Mouse (Mus musculus) liver, embryonic 15.5 days (tissue): ENCODE measurements at regions not wholly inside any gene's neighbourhood (a gene's known extent, or its start where the extent isn't known, plus 50 kb on each side); places are given as distances from the start of the nearest gene placed in this dataset.

ENCODE experiments used
- ATAC-seq: fragments of 200-750 bp; cut with Nextera tagmentation; 2 replicates; pipeline ENCODE4 v1.8.0; 2017; ENCODE audit warnings: moderate number of reproducible peaks, mild to moderate bottlenecking, moderate library complexity; ENCODE audit not compliant: insufficient read depth
- H3K27ac ChIP-seq: fragments of 300-500 bp; sonication (generic); replicated peaks from 2 replicates; pipeline ENCODE4 v1.5.1; 2015; ENCODE audit warnings: mild to moderate bottlenecking, inconsistent platforms
- H3K27me3 ChIP-seq: fragments of 300-500 bp; sonication (generic); 2 replicates; pipeline ENCODE4 v1.6.1; 2015; ENCODE audit warnings: mild to moderate bottlenecking, inconsistent platforms
- H3K36me3 ChIP-seq: fragments of 300-500 bp; sonication (generic); replicated peaks from 2 replicates; pipeline ENCODE4 v1.6.1; 2015; ENCODE audit warnings: moderate library complexity, mild to moderate bottlenecking, inconsistent platforms
- H3K4me1 ChIP-seq: fragments of 300-500 bp; sonication (generic); replicated peaks from 2 replicates; pipeline ENCODE4 v1.6.1; 2015; ENCODE audit warnings: inconsistent platforms
- H3K4me2 ChIP-seq: fragments of 300-500 bp; sonication (generic); 2 replicates; pipeline ENCODE4 v1.6.1; 2015; ENCODE audit warnings: moderate library complexity, mild to moderate bottlenecking, inconsistent platforms
- H3K4me3 ChIP-seq: fragments of 300-500 bp; sonication (generic); replicated peaks from 2 replicates; pipeline ENCODE4 v1.5.1; 2015; ENCODE audit warnings: mild to moderate bottlenecking, inconsistent platforms
- H3K9ac ChIP-seq: fragments of 300-500 bp; sonication (generic); 2 replicates; pipeline ENCODE4 v1.6.1; 2015; ENCODE audit warnings: moderate library complexity, mild to moderate bottlenecking, inconsistent platforms
- H3K9me3 ChIP-seq: fragments of 300-500 bp; sonication (generic); replicated peaks from 2 replicates; pipeline ENCODE4 v1.6.1; 2016; ENCODE audit warnings: inconsistent platforms
- WGBS: fragments of 180-500 bp; shearing (Covaris S2); methylation state at CpG from one replicate; pipeline ENCODE4 v1.1.7; 2015; ENCODE audit warnings: mixed read lengths; ENCODE audit not compliant: insufficient replicate concordance; 5-methylcytosine and 5-hydroxymethylcytosine counted together

DNA sequence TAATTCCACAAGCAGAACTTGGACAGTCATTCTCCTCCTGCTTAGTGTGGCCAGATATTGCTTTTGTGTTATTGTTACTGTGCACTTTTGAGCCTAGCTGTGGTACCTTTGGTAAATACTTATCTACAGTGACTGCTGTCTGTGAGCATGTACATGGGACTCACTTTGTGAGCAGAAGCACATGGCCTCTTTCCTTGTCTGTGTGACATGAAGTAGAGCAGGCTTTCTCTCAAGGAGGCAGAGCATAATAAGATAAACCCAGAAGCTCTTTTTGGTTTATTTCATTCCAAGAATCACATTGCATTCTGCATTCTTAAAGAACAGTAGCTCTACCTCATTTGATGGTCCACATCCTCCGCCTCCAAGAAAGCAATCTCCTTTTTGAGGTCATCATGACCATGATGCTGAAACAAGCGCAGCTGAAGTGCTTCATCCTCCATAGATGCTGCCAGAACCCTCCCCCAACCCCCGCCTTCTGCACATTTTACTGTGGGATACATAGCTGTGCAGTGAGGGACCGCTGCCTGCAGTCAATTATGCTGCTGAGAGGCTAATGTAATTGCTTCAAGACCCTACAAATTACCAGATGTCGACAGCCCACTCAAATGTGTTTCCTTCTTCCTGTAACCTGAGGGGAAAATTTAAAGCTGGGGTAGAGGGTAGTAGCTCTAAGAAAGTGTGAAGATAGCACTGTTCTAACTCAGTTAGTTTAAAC is 463.0 kb upstream of the Sphkap start:
- Histone ChIP-seq H3K27me3 (no peaks in the 10 kb centered on the region), H3K9ac (no peak overlapping the region), H3K4me1 (no peaks in the 10 kb centered on the region), H3K36me3 (no peaks in the 10 kb centered on the region), H3K4me2 (no peak overlapping the region), H3K27ac (no peak overlapping the region), H3K9me3 (no peaks in the 10 kb centered on the region), H3K4me3 (no peak overlapping the region)
- 35% methylated on average over 5 of the region's 5 CpGs for WGBS
- no peak for ATAC-seq

DNA sequence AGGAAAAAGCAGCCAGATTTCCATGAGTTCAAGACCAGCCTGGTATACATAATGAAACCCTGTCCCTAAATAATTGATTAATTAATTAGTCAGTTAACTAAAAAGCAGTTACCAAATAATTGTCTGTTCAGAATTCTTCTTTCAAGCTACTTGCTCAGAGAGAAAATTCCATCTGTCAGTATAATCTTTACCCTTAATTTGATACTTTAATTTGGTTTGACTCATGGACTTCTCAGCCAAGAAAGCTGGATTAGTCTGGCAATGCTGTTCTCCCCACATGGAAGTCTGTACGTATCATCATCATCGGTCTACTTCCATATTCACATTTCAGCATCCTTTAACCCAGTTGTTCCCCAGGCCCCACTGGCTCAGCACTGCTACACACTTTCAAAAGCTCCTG is 461.0 kb upstream of the Sphkap start:
- H3K9ac ChIP-seq = no peak overlapping the region
- no peak overlapping the region for H3K4me2 ChIP-seq
- no peaks in the 10 kb centered on the region for H3K27me3 ChIP-seq
- H3K9me3 ChIP-seq = no peaks in the 10 kb centered on the region
- H3K4me3 ChIP-seq = no peak overlapping the region
- no peak overlapping the region for H3K27ac ChIP-seq
- ATAC-seq = no peak
- WGBS = 79% methylated on average over 2 of the region's 2 CpGs
- H3K36me3 ChIP-seq = no peaks in the 10 kb centered on the region
- H3K4me1 ChIP-seq = no peaks in the 10 kb centered on the region

- Histone ChIP-seq H3K36me3 (no peaks in the 10 kb centered on the region), H3K27ac (no peak overlapping the region), H3K9ac (no peak overlapping the region), H3K4me1 (no peaks in the 10 kb centered on the region), H3K9me3 (no peaks in the 10 kb centered on the region), H3K4me3 (no peak overlapping the region), H3K4me2 (no peak overlapping the region), H3K27me3 (no peaks in the 10 kb centered on the region)
- ATAC-seq = no peak
- 44% methylated on average over 1 of the region's 1 CpGs for WGBS
Measured at GRCm38 (mm10) chr1:83862541-83862940, 454.5 kb upstream of the Sphkap start.

DNA sequence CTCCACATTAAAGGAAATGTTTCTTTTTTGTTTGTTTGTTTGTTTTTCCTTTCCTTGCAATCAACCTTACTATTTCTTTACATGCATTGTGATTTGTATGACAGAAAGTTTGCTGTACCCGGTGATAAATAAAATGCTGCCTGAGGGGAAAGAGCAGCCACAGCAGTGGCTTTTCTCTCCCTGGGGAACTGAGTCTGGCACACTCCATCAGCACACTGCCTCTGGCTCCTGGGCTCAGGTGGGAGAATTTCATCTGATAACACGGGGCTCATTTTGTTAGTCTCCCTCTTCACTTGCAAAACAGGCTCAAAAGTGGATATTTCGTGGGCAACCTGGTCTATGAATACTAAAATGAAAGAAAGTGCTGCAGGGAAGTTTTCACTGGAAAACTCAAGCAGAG is 454.1 kb upstream of the Sphkap start:
- no peaks in the 10 kb centered on the region for H3K27me3 ChIP-seq
- ATAC-seq = no peak
- H3K9me3 ChIP-seq = no peaks in the 10 kb centered on the region
- 40% methylated on average over 3 of the region's 3 CpGs for WGBS
- H3K4me1 ChIP-seq = no peaks in the 10 kb centered on the region
- no peaks in the 10 kb centered on the region for H3K36me3 ChIP-seq
- no peak overlapping the region for H3K9ac ChIP-seq
- no peak overlapping the region for H3K4me3 ChIP-seq
- H3K4me2 ChIP-seq = no peak overlapping the region
- H3K27ac ChIP-seq = no peak overlapping the region

DNA sequence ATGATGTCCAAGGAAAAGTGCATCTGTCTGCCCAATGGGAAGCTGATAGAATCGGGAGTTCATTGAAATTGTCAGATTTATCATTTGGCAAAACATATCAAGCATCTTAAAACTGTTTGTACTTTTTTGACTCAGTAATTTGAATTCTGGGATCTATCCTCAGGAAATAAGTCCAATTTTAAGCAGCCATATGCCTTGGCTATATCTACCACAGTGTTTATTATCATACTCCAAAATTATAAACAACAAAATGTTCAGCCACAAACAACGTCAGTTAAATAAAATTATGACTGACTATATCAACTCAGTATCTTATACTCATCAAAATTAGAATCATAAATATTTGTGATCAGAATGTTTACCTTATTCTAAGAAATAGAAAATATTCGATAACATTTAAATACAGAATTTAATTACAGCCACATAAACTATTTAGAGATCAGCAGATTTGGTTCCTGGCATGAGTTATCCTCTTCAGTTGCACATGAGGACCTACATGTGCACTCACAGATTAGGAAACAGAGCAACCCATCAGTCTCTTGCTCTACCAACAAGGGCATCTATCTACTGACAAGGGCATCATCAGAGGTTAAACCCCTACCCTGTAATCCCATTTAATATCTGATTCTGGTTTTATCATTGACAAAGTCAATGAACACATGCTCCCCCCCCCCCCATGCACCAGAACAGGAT is 451.9 kb upstream of the Sphkap start:
- no peak for ATAC-seq
- WGBS = 56% methylated on average over 3 of the region's 3 CpGs

GRCm38 (mm10) chr1:83853996-83854395 is 446.0 kb upstream of the Sphkap start:
- H3K9me3 ChIP-seq = no peaks in the 10 kb centered on the region
- ATAC-seq = no peak
- H3K9ac ChIP-seq = no peak overlapping the region
- H3K4me1 ChIP-seq = no peaks in the 10 kb centered on the region
- H3K4me3 ChIP-seq = no peak overlapping the region
- no peaks in the 10 kb centered on the region for H3K27me3 ChIP-seq
- no peak overlapping the region for H3K27ac ChIP-seq
- WGBS = 62% methylated on average over 5 of the region's 5 CpGs
- H3K36me3 ChIP-seq = no peaks in the 10 kb centered on the region
- no peak overlapping the region for H3K4me2 ChIP-seq

More for the DNA sequence above, 451.9 kb upstream of the Sphkap start:
- no peaks in the 10 kb centered on the region for H3K4me1 ChIP-seq
- H3K27me3 ChIP-seq = no peaks in the 10 kb centered on the region
- H3K9me3 ChIP-seq = no peaks in the 10 kb centered on the region
- H3K36me3 ChIP-seq = no peaks in the 10 kb centered on the region
- no peak overlapping the region for H3K4me3 ChIP-seq
- no peak overlapping the region for H3K4me2 ChIP-seq
- no peak overlapping the region for H3K9ac ChIP-seq
- H3K27ac ChIP-seq = no peak overlapping the region

DNA sequence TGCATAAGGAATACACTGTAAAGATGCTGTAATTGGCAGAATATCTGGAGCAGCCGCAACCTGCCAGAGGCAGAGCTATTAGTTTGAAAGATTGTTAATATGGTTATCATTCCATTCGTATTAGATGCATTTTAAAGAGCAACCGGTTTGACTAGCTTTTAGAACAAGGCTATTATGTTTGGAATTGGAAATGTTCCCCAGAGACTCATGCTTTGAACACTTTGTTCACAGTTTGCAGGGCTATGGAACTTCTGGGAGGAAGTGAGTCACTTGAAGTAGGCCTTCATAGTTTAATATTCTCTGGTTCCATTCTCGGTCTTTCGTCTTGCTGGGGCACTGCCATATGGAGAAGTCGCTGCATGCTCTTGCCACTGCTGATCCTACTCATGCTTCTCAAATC is 443.1 kb upstream of the Sphkap start:
- no peak overlapping the region for H3K4me2 ChIP-seq
- H3K4me1 ChIP-seq = no peaks in the 10 kb centered on the region
- ATAC-seq = no peak
- no peak overlapping the region for H3K4me3 ChIP-seq
- no peaks in the 10 kb centered on the region for H3K36me3 ChIP-seq
- no peaks in the 10 kb centered on the region for H3K9me3 ChIP-seq
- no peak overlapping the region for H3K27ac ChIP-seq
- H3K27me3 ChIP-seq = no peaks in the 10 kb centered on the region
- no peak overlapping the region for H3K9ac ChIP-seq
- 69% methylated on average over 6 of the region's 6 CpGs for WGBS

DNA sequence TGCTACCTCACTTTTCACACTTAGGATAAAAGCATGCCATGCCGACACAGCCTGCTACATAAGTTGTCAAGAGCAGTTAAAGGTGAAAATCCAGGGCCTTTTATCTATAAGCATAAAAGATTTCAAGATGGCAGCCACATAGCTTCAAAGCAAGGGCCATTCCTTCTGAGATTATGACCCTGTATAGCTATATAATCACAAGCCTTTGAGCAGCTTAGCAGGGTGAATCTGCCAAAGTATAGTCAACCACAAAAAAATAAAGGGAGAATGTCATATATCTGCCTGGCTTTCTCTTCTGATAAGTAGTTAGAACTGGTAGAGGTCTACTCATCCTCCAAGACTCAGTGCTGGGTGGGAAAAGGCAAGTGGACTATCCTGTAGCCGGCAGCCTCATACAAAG is 440.4 kb upstream of the Sphkap start:
- H3K4me3 ChIP-seq = no peak overlapping the region
- H3K27ac ChIP-seq = no peak overlapping the region
- no peaks in the 10 kb centered on the region for H3K9me3 ChIP-seq
- H3K36me3 ChIP-seq = no peaks in the 10 kb centered on the region
- no peak for ATAC-seq
- no peak overlapping the region for H3K4me2 ChIP-seq
- H3K27me3 ChIP-seq = no peaks in the 10 kb centered on the region
- 55% methylated on average over 2 of the region's 2 CpGs for WGBS
- H3K4me1 ChIP-seq = no peaks in the 10 kb centered on the region
- H3K9ac ChIP-seq = no peak overlapping the region

GRCm38 (mm10) chr1:83847992-83848391 is 440.0 kb upstream of the Sphkap start:
- ATAC-seq = no peak
- WGBS = 46% methylated on average over 5 of the region's 5 CpGs

GRCm38 (mm10) chr1:83844827-83845379 is 436.9 kb upstream of the Sphkap start:
- Histone ChIP-seq H3K4me3 (no peak overlapping the region), H3K4me1 (no peaks in the 10 kb centered on the region), H3K36me3 (no peaks in the 10 kb centered on the region), H3K9me3 (no peaks in the 10 kb centered on the region), H3K4me2 (no peak overlapping the region), H3K27ac (no peak overlapping the region), H3K27me3 (no peaks in the 10 kb centered on the region), H3K9ac (no peak overlapping the region)
- ATAC-seq = no peak
- 50% methylated on average over 4 of the region's 4 CpGs for WGBS

More at GRCm38 (mm10) chr1:83847992-83848391, 440.0 kb upstream of the Sphkap start:
- H3K4me3 ChIP-seq = no peak overlapping the region
- H3K9me3 ChIP-seq = no peaks in the 10 kb centered on the region
- H3K9ac ChIP-seq = no peak overlapping the region
- no peaks in the 10 kb centered on the region for H3K36me3 ChIP-seq
- H3K27ac ChIP-seq = no peak overlapping the region
- no peak overlapping the region for H3K4me2 ChIP-seq
- H3K27me3 ChIP-seq = no peaks in the 10 kb centered on the region
- no peaks in the 10 kb centered on the region for H3K4me1 ChIP-seq

- Histone ChIP-seq H3K27me3 (no peaks in the 10 kb centered on the region), H3K27ac (no peak overlapping the region), H3K9me3 (no peaks in the 10 kb centered on the region), H3K4me3 (no peak overlapping the region), H3K9ac (no peak overlapping the region), H3K4me2 (no peak overlapping the region), H3K36me3 (no peaks in the 10 kb centered on the region), H3K4me1 (no peaks in the 10 kb centered on the region)
- no peak for ATAC-seq
- 77% methylated on average over 6 of the region's 6 CpGs for WGBS
Measured at GRCm38 (mm10) chr1:83835965-83836364, 428.0 kb upstream of the Sphkap start.
